ENCODE assay signal across 15 mouse cellular contexts in genomic region chr2:125419681-125420080, GRCm38 (mm10).
A peak's percentile ranks its signal among the peaks of the same experiment; 100 is the strongest.
DNase-seq lines count a peak whose midpoint lies in the region; ATAC-seq lines count a peak whose summit lies in the region.
"Had no signal": no experiment of that assay in that cellular context is flagged by ENCODE, and none has a peak within 500 bp of the region (broad histone marks: within the 10 kb centered on the region; RNA-seq: fewer than 3 reads in every experiment).

No protein-coding gene starts in this region.

- WGBS in heart, embryonic 16.5 days: 40% methylated on average over 4 of the region's 4 CpGs

- H3K4me2 ChIP-seq in heart, embryonic 16.5 days (ENCODE audit: low read depth, low read length): no peak overlapping the region
- H3K4me2 ChIP-seq: hindbrain, embryonic 12.5 days; midbrain, embryonic 15.5 days had no signal

- ATAC-seq in heart, embryonic 16.5 days (replicated peaks; ENCODE audit: extremely low read depth, insufficient read depth, low FRiP score): peak; percentile 41; the same call in 1 of the 2 replicates
- ATAC-seq in inflammation-experienced regulatory T-cells, adult 6 months: no peak
- ATAC-seq: midbrain, embryonic 15.5 days had no signal

- no peaks in the 10 kb centered on the region for H3K9me3 ChIP-seq in heart, embryonic 16.5 days (replicated peaks; ENCODE audit: control insufficient read depth, low read length)
- H3K9me3 ChIP-seq: hindbrain, embryonic 12.5 days; midbrain, embryonic 15.5 days had no signal

- H3K27me3 ChIP-seq in heart, embryonic 16.5 days (ENCODE audit: control insufficient read depth, insufficient read depth, low read length): no peaks in the 10 kb centered on the region
- H3K27me3 ChIP-seq: hindbrain, embryonic 12.5 days; midbrain, embryonic 15.5 days had no signal

- no peaks in the 10 kb centered on the region for H3K36me3 ChIP-seq in heart, embryonic 16.5 days (ENCODE audit: control insufficient read depth, insufficient read depth)
- H3K36me3 ChIP-seq: hindbrain, embryonic 12.5 days; midbrain, embryonic 15.5 days had no signal

- DNase-seq in cerebellum, postnatal 14 days: peak; percentile 78 to 86
- DNase-seq in cerebellum, adult 18-20 months: no peak
- DNase-seq in heart, adult 9 months (ENCODE audit: low spot score in 2 of 2): no peak
- DNase-seq in adrenal gland, postnatal 36 days: peak; percentile 25 to 34
- peak; percentile 55 for DNase-seq in heart, postnatal 4 days
- DNase-seq: gastrocnemius, postnatal 36 days; kidney, adult 11 months; kidney, postnatal 10 days; retina, postnatal 1 day had no signal

- H3K4me3 ChIP-seq in heart, embryonic 16.5 days (ENCODE audit: low read length): no peak overlapping the region
- H3K4me3 ChIP-seq: hindbrain, embryonic 12.5 days; layer of hippocampus, adult 2 months; midbrain, embryonic 15.5 days had no signal

- H3K9ac ChIP-seq in heart, embryonic 16.5 days (ENCODE audit: low read length): peak overlapping the region; percentile 11; the same call in 1 of the 2 replicates
- H3K9ac ChIP-seq: hindbrain, embryonic 12.5 days; liver, embryonic 14.5 days; midbrain, embryonic 15.5 days had no signal

- peaks cover 5% of the 10 kb centered on the region for H3K4me1 ChIP-seq in heart, embryonic 16.5 days (ENCODE audit: control insufficient read depth, insufficient read depth, low read length)
- H3K4me1 ChIP-seq: hindbrain, embryonic 12.5 days; midbrain, embryonic 15.5 days had no signal

- no peak overlapping the region; the same call in 1 of the 2 replicates for H3K27ac ChIP-seq in heart, embryonic 16.5 days (ENCODE audit: low read length)
- H3K27ac ChIP-seq: hindbrain, embryonic 12.5 days; layer of hippocampus, adult 2 months; liver, embryonic 14.5 days; midbrain, embryonic 15.5 days had no signal

Comparison
In these comparisons a context has a peak if more than half of its experiments do, and no peak if none do; other contexts are left out.
1. DNase-seq: peak in cerebellum, postnatal 14 days (2 of 2), adrenal gland, postnatal 36 days (2 of 2) and heart, postnatal 4 days (single experiment); none in cerebellum, adult 18-20 months (0 of 2) and heart, adult 9 months (0 of 2).